Mouse (Mus musculus) forebrain, embryonic 13.5 days (tissue): Measurements from ENCODE around the gene Sh2d4b. TPM values are rescaled to one million over a fixed set of nuclear protein-coding genes. Genes with fewer than 3 reads are reported as not detected.

Experiments used
- ATAC-seq: fragments of 200-750 bp; cut with Nextera tagmentation; 2 replicates; pipeline ENCODE4 v1.8.0; 2017
- H3K27ac ChIP-seq: fragments of 300-500 bp; sonication (generic); 2 replicates; pipeline ENCODE4 v1.5.1; 2015; ENCODE audit warnings: inconsistent platforms, mild to moderate bottlenecking, moderate library complexity
- H3K27me3 ChIP-seq: fragments of 300-500 bp; sonication (generic); 2 replicates; pipeline ENCODE4 v1.6.1; 2015; ENCODE audit warnings: mild to moderate bottlenecking, inconsistent platforms
- H3K36me3 ChIP-seq: fragments of 300-500 bp; sonication (generic); 2 replicates; pipeline ENCODE4 v1.6.1; 2015; ENCODE audit warnings: mild to moderate bottlenecking, inconsistent platforms; ENCODE audit not compliant: poor library complexity, severe bottlenecking
- H3K4me1 ChIP-seq: fragments of 300-500 bp; sonication (generic); 2 replicates; pipeline ENCODE4 v1.6.1; 2015; ENCODE audit warnings: inconsistent platforms
- H3K4me2 ChIP-seq: fragments of 300-500 bp; sonication (generic); 2 replicates; pipeline ENCODE4 v1.6.1; 2015; ENCODE audit warnings: inconsistent platforms, mild to moderate bottlenecking, moderate library complexity
- H3K4me3 ChIP-seq: fragments of 300-500 bp; sonication (generic); 2 replicates; pipeline ENCODE4 v1.5.1; 2015; ENCODE audit warnings: mild to moderate bottlenecking, inconsistent platforms
- H3K9ac ChIP-seq: fragments of 300-500 bp; sonication (generic); 2 replicates; pipeline ENCODE4 v1.6.1; 2015; ENCODE audit warnings: mild to moderate bottlenecking, inconsistent platforms
- H3K9me3 ChIP-seq: fragments of 300-500 bp; sonication (generic); replicated peaks from 2 replicates; pipeline ENCODE4 v1.6.1; 2016; ENCODE audit warnings: inconsistent platforms
- WGBS: fragments of 180-500 bp; shearing (Covaris S2); methylation state at CpG from one replicate; pipeline ENCODE4 v1.1.7; 2015; 5-methylcytosine and 5-hydroxymethylcytosine counted together
- polyA plus RNA-seq: library from polyadenylated mRNA; unstranded; fragments of >200 nt; fragmentation: Nextera tagmentation; extraction: Ambion mirVana; gene quantifications from 2 replicates; pipeline ENCODE4 v1.2.1, GENCODE M21; 2015

The Sh2d4b gene
- polyA plus RNA-seq, 1 experiment from 2014 or later, result 2.4 TPM

DNA sequence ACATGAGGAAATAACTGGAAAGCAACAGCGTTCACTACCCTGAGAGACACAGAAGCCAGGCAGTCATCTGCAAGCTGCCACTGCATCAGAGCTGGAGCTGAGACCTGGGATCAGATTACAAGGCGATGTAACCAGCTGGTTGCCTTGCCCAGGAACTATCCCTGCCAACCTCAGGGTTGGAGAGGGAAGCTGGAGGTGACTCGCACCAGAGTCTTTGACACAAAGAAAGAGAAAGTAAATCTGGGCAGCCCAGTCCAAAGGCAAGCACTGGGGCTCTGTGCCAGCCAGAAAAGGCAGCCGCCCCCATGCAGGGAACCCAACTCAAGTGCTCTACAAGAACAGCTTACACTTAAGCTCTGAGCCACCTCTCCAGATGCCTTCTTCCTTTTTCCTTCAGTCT lies 7.8 kb downstream of the Sh2d4b start:
- no peaks in the 10 kb centered on the region for H3K27me3 ChIP-seq
- no peak for ATAC-seq
- WGBS, result 40% methylated on average over 4 of the region's 4 CpGs
- no peaks in the 10 kb centered on the region for H3K9me3 ChIP-seq
- no peak overlapping the region for H3K4me2 ChIP-seq
- H3K4me1 ChIP-seq, result no peaks in the 10 kb centered on the region
- no peak overlapping the region for H3K4me3 ChIP-seq
- H3K36me3 ChIP-seq, result no peaks in the 10 kb centered on the region
- H3K27ac ChIP-seq, result no peak overlapping the region
- H3K9ac ChIP-seq, result no peak overlapping the region

- no peak overlapping the region for H3K4me2 ChIP-seq
- no peak overlapping the region for H3K4me3 ChIP-seq
- no peak for ATAC-seq
- H3K27me3 ChIP-seq, result no peaks in the 10 kb centered on the region
- H3K9ac ChIP-seq, result no peak overlapping the region
- no peaks in the 10 kb centered on the region for H3K9me3 ChIP-seq
- no peaks in the 10 kb centered on the region for H3K4me1 ChIP-seq
- peaks cover 6% of the 10 kb centered on the region; the same call in 1 of the 2 replicates for H3K36me3 ChIP-seq
- no peak overlapping the region for H3K27ac ChIP-seq
Measured at GRCm38 (mm10) chr14:40874565-40874964, 18.5 kb downstream of the Sh2d4b start.

DNA sequence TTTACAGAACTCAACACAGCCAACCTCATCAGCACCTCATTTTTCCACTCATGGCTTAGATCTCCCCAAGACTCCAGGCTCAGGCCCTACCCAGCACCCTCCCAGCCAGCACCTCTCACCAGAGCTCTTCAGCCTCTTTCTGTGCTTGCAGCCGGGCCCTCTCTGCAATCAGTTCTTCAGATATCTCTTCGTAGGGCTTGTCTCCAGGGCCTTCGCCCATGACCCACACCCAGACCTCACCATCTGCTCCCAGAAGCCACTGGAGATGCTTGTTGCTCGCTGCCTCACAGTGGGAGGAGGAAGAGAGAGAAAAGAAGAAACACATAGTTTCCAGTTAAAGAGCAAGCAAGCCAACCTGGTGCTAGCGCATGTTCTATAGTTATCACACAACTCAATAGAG lies 19.1 kb downstream of the Sh2d4b start:
- H3K9me3 ChIP-seq, result no peaks in the 10 kb centered on the region
- H3K9ac ChIP-seq, result no peak overlapping the region
- no peak overlapping the region for H3K4me2 ChIP-seq
- no peak overlapping the region for H3K4me3 ChIP-seq
- peaks cover 6% of the 10 kb centered on the region; the same call in 1 of the 2 replicates for H3K36me3 ChIP-seq
- H3K27ac ChIP-seq, result no peak overlapping the region
- WGBS, result 93% methylated on average over 5 of the region's 5 CpGs
- no peaks in the 10 kb centered on the region for H3K4me1 ChIP-seq
- no peaks in the 10 kb centered on the region for H3K27me3 ChIP-seq
- no peak for ATAC-seq

DNA sequence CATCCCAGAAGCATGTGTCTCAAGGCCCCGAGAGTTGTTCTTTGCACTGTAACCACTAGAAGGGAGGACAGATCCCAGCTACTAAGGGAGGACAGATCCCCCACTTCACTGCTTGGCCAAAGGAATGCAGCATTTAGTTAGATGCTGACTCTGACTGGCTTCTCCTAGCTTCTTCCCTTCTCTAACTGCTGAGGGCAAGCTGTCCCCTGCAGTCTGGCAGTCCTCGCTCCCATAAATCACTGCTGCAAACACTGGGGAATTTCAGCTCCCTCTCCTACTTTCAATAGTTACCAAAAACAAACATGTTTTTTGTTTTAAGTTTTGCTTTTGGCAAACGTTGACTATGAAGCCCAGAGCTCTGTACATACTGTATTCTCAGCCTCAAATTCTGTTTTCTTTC lies 22.5 kb downstream of the Sh2d4b start:
- H3K27me3 ChIP-seq, result no peaks in the 10 kb centered on the region
- H3K9ac ChIP-seq, result no peak overlapping the region
- WGBS, result 84% methylated on average over 3 of the region's 3 CpGs
- no peaks in the 10 kb centered on the region for H3K9me3 ChIP-seq
- no peaks in the 10 kb centered on the region for H3K4me1 ChIP-seq
- ATAC-seq, result no peak
- H3K4me2 ChIP-seq, result no peak overlapping the region
- H3K27ac ChIP-seq, result no peak overlapping the region
- no peak overlapping the region for H3K4me3 ChIP-seq
- peaks cover 6% of the 10 kb centered on the region; the same call in 1 of the 2 replicates for H3K36me3 ChIP-seq

DNA sequence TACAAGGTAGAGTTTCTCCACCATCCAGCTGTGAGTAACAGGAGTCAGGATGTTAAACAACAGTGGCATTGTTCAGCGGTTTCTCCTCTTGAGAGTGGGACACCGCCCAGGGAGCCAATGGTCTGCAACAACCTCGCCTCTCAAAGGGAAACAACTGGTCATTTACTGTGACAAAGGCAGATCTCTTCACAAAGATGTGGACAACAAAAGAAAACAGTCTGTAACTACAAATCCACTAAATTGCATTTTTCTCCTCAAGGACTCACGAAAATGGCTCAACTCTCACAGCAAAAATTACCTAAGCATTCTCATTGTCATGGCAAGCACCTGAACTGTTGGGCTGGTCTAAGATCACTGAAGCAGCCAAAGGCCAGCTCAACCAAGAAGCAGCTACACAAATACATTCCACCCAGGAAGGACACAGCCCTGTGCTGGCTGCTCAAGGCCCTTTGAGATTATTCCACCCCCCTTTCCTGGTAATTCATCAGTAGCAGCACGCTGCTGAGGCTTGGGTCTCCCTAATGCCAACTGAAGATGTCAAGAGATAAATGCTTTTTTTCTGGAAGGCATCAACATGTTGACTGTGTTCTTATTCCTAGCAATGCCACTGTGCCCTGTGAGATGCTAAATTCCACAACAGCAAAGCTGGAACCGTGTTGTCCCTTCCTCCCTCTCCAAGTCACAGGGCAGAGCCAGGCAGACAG lies 28.1 kb downstream of the Sh2d4b start:
- 46% methylated on average over 6 of the region's 6 CpGs for WGBS
- no peaks in the 10 kb centered on the region for H3K27me3 ChIP-seq
- H3K4me2 ChIP-seq, result no peak overlapping the region
- H3K9me3 ChIP-seq, result no peaks in the 10 kb centered on the region
- H3K36me3 ChIP-seq, result 0 out of 2 replicates have a peak, but pooled peaks cover 3% of the 10 kb centered on the region
- H3K27ac ChIP-seq, result no peak overlapping the region
- H3K4me3 ChIP-seq, result no peak overlapping the region
- H3K9ac ChIP-seq, result no peak overlapping the region
- ATAC-seq, result no peak
- H3K4me1 ChIP-seq, result no peaks in the 10 kb centered on the region

- Histone ChIP-seq H3K4me3 (no peak overlapping the region), H3K27me3 (no peaks in the 10 kb centered on the region), H3K27ac (no peak overlapping the region), H3K36me3 (peaks cover 5% of the 10 kb centered on the region; the same call in 1 of the 2 replicates), H3K4me2 (no peak overlapping the region), H3K9ac (no peak overlapping the region), H3K4me1 (no peaks in the 10 kb centered on the region), H3K9me3 (no peaks in the 10 kb centered on the region)
- no peak for ATAC-seq
- 83% methylated on average over 3 of the region's 3 CpGs for WGBS
Measured at GRCm38 (mm10) chr14:40863659-40864058, 29.4 kb downstream of the Sh2d4b start.

DNA sequence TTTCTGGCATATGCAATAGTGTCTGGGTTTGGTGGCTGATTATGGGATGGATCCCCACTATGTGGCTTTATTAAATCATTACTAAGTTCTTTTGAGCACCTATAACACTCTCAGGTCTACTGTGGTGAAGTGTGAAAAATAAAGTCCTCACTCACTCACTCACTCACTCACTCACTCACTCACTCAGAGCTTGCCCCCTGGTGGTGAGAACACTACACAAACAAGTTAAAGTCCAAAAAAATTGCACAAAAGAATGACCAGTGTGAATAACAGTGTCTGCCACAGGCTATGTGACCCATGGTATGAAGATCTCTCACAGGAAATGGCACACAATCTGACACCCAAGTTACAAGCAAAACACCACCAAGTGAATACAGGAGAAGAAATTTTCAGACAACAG lies 30.0 kb downstream of the Sh2d4b start:
- Histone ChIP-seq H3K36me3 (peaks cover 5% of the 10 kb centered on the region; the same call in 1 of the 2 replicates), H3K27me3 (no peaks in the 10 kb centered on the region), H3K4me1 (no peaks in the 10 kb centered on the region), H3K4me2 (no peak overlapping the region), H3K27ac (no peak overlapping the region), H3K9ac (no peak overlapping the region), H3K9me3 (no peaks in the 10 kb centered on the region), H3K4me3 (no peak overlapping the region)
- no peak for ATAC-seq

GRCm38 (mm10) chr14:40852978-40853377 lies 40.1 kb downstream of the Sh2d4b start:
- no peaks in the 10 kb centered on the region for H3K27me3 ChIP-seq
- H3K9me3 ChIP-seq, result no peaks in the 10 kb centered on the region
- WGBS, result 85% methylated on average over 5 of the region's 5 CpGs
- no peaks in the 10 kb centered on the region for H3K36me3 ChIP-seq
- no peak overlapping the region for H3K9ac ChIP-seq
- no peak for ATAC-seq
- H3K4me1 ChIP-seq, result no peaks in the 10 kb centered on the region
- H3K27ac ChIP-seq, result no peak overlapping the region
- no peak overlapping the region for H3K4me2 ChIP-seq
- H3K4me3 ChIP-seq, result no peak overlapping the region

DNA sequence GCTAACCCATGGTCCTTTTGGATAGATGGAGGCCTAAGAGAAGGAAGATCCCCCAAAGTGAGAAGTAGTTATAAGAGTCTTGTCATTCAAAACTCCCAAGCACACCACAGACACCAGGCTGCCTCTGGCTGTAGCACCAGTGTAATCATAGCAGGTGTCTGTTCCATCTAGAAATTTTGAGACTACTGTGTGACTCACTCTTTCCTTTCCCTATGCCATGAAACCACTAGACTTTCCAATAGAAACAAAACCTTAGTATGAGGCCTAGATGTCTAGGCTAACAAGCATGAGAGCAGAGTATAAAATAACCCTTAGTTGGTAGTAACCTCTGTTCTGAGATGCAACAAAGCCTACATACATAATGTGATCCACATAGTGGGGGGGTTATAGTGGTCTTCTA lies 55.7 kb downstream of the Sh2d4b start:
- no peak for ATAC-seq
- H3K4me1 ChIP-seq, result no peaks in the 10 kb centered on the region

DNA sequence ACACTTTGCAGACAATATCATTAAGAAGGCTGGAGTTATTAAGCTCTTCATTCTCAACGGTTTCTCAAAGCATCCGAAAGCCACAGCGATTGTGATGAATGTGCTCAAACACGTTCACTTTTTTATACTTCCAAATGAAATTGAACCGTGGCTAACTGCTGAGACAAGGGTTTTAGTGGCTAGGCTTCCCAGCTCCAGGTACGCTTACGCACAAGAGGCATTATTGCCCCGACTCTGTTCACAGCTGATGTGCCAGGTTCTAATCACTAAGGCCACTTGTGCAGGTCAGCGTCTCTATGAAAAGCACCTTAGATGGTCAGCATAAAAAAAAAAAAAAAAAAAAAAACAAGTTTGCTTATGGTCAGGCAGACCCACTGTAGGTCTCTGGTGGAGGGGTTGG lies 62.6 kb downstream of the Sh2d4b start:
- 79% methylated on average over 9 of the region's 9 CpGs for WGBS
- ATAC-seq, result no peak

More for the DNA sequence above, 55.7 kb downstream of the Sh2d4b start:
- no peaks in the 10 kb centered on the region for H3K9me3 ChIP-seq
- H3K27ac ChIP-seq, result no peak overlapping the region
- H3K4me3 ChIP-seq, result no peak overlapping the region
- H3K27me3 ChIP-seq, result no peaks in the 10 kb centered on the region
- H3K9ac ChIP-seq, result no peak overlapping the region
- no peak overlapping the region for H3K4me2 ChIP-seq
- H3K36me3 ChIP-seq, result peaks cover 23% of the 10 kb centered on the region

DNA sequence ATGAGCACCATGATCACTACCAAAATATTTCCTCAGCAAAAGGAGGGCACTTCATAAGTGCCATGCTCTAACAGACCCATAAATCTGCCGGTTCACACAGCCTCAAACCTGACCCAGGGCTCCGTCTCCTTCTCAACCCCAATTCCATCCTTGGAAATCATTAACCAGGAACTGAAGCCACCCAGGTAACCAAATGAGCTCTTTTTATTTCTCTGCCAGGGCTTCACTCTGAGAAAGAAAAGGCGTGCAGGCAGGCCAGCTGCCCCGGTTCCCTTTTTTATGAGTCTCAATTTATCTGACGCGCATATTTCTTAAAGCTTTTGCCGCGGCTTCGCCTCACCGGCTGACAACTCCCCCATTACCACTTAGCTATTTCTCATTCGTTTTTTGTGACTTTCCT lies 63.0 kb downstream of the Sh2d4b start:
- H3K9ac ChIP-seq, result no peak overlapping the region
- 75% methylated on average over 11 of the region's 11 CpGs for WGBS
- no peaks in the 10 kb centered on the region for H3K9me3 ChIP-seq
- no peaks in the 10 kb centered on the region for H3K4me1 ChIP-seq
- no peak for ATAC-seq
- no peak overlapping the region for H3K4me2 ChIP-seq
- no peaks in the 10 kb centered on the region for H3K27me3 ChIP-seq
- no peak overlapping the region for H3K4me3 ChIP-seq
- H3K36me3 ChIP-seq, result no peaks in the 10 kb centered on the region
- H3K27ac ChIP-seq, result no peak overlapping the region

More for the DNA sequence above, 62.6 kb downstream of the Sh2d4b start:
- H3K4me3 ChIP-seq, result no peak overlapping the region
- H3K36me3 ChIP-seq, result no peaks in the 10 kb centered on the region
- H3K9ac ChIP-seq, result no peak overlapping the region
- no peaks in the 10 kb centered on the region for H3K9me3 ChIP-seq
- H3K27me3 ChIP-seq, result no peaks in the 10 kb centered on the region
- H3K4me2 ChIP-seq, result no peak overlapping the region
- no peaks in the 10 kb centered on the region for H3K4me1 ChIP-seq
- no peak overlapping the region for H3K27ac ChIP-seq

DNA sequence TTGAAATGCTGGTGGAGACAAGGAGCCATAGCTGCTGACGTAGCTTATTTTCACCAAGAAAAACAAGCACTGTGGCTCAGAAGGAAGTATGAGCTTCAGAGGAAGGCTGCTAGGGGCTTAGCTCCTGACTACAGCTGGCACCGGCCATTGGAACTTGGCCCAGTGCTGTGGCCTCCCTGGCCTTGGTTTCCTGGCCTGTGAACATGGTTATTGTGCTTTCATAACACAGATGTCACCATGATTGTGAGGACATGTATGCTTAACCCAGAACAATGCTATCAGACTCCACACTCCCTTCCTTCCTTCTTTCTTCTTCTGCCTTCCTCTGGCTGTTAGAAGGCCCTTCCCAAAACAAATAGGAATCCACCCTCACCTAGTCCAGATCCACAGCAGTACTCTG lies 75.0 kb downstream of the Sh2d4b start:
- Histone ChIP-seq H3K4me2 (no peak overlapping the region), H3K9me3 (no peaks in the 10 kb centered on the region), H3K27ac (no peak overlapping the region), H3K4me1 (no peaks in the 10 kb centered on the region), H3K9ac (no peak overlapping the region), H3K4me3 (no peak overlapping the region), H3K27me3 (no peaks in the 10 kb centered on the region), H3K36me3 (no peaks in the 10 kb centered on the region; the same call in 1 of the 2 replicates)
- ATAC-seq, result no peak
- 92% methylated on average over 2 of the region's 2 CpGs for WGBS

GRCm38 (mm10) chr14:40816715-40817114 lies 76.4 kb downstream of the Sh2d4b start:
- ATAC-seq, result no peak
- WGBS, result 93% methylated on average over 5 of the region's 5 CpGs

More at GRCm38 (mm10) chr14:40816715-40817114, 76.4 kb downstream of the Sh2d4b start:
- Histone ChIP-seq H3K4me3 (no peak overlapping the region), H3K4me2 (no peak overlapping the region), H3K36me3 (no peaks in the 10 kb centered on the region; the same call in 1 of the 2 replicates), H3K27ac (no peak overlapping the region), H3K9ac (no peak overlapping the region), H3K9me3 (no peaks in the 10 kb centered on the region), H3K27me3 (no peaks in the 10 kb centered on the region), H3K4me1 (no peaks in the 10 kb centered on the region)
